Mouse (Mus musculus): Measurements from ENCODE around the gene Klk1b9.

DNA sequence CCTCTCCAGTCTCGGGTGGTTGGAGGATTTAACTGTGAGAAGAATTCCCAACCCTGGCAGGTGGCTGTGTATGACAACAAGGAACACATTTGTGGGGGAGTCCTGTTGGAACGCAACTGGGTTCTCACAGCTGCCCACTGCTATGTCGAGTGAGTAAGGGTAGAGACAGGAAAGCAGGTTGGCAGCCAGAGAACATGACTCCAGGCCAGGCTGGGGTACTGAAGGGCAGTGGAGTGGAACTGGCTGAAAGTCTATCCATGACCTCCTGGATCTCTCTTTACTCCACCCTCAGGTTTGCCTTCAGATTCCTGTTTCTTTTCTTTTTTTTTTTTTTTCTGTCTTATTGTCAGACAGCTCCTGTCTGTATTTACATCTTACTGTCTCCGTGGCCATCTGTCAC is 23.2 kb upstream of the Klk1b9 start:
- TF ChIP-seq CTCF (IDR thresholded peaks at IDR 0.05; ENCODE audit: insufficient read depth, low read depth, low read length) (no peak), POLR2A (IDR thresholded peaks at IDR 0.05; ENCODE audit: insufficient read depth, low read depth, low read length) (no peak)

Measured in olfactory bulb, adult 2 months (tissue).